Mouse (Mus musculus): ENCODE results near the gene Htra1.
A peak's percentile ranks its signal among the peaks of the same experiment; 100 is the strongest.

- TF ChIP-seq POLR2A (IDR thresholded peaks at IDR 0.05; ENCODE audit: insufficient read depth, low read depth, low read length) (no peak), CTCF (IDR thresholded peaks at IDR 0.05) (peak; percentile 58)
Observed at GRCm38 (mm10) chr7:130898373-130898772, 37.5 kb upstream of the Htra1 start.
